Mouse (Mus musculus): ENCODE measurements around the gene Odf3l1.

GRCm38 (mm10) chr9:56894006-56894405, 29.5 kb upstream of the Odf3l1 start:
- TF ChIP-seq POLR2A (IDR thresholded peaks at IDR 0.05; ENCODE audit: low read depth, low read length) (no peak), CTCF (IDR thresholded peaks at IDR 0.05; ENCODE audit: borderline replicate concordance, insufficient read depth, low read length) (no peak; the same call in 1 of the 2 replicates)

All from embryonic fibroblast, embryonic 13.5 days (primary cell).